Mouse (Mus musculus) embryo, embryonic 10 days (tissue): ENCODE results near the gene Pax2.
A peak's percentile ranks its signal among the peaks of the same experiment; 100 is the strongest.
"Not testable (repeated sequence)": the region's sequence is repeated elsewhere in the genome, so short reads cannot be mapped to it uniquely, and the experiment has no call there.

Experiments
- DNase-seq: peaks from one replicate; pipeline ENCODE4 v3.0.0-alpha.2; 2015; ENCODE audit warnings: low spot score

Gene Pax2

DNA sequence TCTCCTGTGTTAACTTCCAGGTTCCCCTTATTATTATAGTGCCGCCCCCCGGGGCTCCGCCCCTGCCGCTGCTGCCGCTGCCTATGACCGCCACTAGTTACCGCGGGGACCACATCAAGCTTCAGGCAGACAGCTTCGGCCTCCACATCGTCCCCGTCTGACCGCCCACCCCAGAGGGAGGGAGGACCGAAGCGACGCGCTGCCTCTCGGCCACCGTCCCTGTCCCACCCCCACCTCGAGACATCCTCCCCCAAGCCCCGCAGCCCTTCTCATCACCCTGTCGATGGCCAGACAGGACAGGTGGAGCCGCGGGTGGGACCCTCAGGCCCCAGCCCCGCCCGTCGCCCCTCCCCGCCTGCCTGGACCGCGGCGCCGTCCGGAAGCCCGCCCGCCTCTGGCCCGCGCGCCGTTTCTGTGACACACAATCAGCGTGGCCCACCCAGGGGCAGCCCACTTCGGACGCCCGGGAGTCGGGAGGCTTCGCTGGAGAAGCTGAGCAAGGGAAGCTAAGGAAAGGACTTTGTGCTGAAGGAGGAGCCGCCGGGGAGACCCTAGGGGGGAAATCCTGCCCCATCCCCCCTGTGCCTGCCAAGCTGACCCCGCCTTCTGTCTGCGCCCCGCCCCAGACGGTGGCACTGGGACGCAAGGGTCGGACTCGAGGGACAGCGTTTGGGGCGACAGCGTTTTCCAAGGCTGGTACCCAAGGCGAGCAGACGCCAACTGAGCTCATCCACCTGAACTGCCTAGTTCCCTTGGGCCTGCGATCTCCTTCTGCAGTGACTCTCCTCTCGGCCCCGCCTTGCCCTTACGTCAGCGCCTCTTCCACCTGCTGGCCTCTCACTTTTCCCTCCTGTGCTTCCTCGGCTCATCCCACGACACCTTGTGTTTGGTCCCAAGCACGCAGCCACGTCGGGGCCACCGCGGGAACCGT lies 80.4 kb downstream of the Pax2 start:
- DNase-seq: peak; percentile 65

DNA sequence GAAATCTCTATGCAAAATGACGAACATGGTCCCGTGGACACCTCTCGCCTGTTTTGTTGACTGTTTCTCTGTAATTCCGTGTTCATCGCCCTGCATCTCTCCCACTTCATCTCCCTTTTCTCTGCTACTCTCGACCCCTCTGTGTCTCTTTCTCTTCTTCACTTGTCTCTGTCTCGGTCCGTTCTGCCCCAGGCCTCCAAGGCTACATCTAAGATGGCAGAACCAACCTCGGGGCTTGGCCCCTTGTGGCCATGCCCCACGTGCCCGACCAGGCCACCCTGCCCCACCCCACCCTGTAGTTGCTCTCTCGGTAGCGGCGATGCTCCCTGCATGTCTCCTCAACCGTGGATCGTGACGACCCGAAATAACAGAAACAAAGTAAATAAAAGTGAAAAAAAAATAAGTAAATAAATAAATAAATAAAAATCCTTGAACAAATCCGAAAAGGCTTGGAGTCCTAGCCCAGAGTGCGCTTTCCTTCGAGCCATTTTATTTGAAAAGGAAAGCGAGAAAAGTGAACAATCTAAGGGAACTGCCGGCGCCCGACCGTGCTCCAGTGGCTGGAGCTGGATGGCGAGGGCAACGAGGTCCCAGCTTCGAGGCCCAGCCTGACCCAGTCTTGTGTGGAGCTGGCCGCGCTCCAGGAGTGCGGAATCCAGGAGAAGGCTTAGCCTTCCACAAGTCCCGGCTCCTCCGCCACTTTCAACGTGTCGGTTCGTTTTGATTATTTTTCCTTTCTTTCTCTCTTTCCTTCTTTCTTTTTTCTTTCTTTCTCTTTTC lies 81.8 kb downstream of the Pax2 start:
- peak; percentile 36 for DNase-seq

DNA sequence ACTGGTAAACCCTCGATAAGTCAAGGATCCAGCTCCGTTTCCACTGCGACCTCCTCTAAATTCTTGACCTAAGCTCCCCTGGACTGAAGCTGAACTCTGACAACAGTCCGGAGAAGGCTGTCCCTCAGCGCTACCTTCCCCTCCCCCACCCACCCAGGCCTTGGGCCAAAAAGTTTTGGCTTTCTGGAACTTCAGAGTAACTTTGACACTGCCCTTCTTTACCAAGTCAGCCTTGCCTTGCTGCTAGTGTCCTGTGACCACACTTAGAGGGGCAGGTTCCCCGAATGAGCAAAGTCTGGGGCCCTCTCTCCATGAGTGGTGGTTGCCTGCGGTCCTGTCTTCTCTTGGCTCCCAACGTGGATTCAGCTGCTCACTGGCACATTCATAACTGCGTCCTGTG lies 82.5 kb downstream of the Pax2 start:
- DNase-seq: no peak

DNA sequence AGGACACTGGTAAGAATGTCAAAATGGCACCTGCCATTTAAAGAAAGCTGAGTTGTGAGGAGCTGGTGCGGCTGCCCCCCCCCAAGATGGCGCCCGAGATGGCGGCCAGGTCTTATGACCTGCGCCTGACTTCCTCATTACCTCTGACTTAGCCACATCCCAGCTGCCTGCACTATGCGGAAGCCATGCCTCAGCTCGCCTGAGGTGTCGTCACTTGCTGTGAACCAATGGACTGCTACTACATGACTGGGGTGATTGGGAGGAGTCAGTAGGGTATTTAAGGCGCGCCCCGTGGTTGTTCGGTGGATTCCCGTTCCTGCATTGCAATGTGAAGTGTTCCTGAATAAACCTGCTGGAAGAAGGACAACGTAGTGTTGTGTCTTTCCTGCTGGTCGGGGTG lies 86.8 kb downstream of the Pax2 start:
- DNase-seq: not testable (repeated sequence)

DNA sequence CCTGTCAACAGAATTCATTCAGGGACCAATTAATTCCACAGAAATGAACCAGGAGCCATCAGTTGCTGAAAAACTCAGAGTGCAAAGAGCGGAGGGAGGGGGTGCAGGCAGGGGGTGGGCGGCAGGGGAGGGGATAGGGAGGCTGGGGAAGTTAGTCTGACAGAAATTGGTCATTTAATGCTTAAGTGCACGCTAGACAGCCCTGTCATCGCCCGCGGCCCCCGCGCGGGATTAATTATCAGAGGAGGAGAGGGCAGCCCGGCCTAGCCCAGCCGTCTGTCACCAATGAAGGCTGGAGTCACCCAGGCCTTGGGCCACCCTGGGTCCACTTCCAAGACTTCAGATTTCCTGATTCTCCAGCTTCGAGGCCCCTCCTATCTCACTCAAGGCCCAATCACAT lies 93.6 kb downstream of the Pax2 start:
- no peak for DNase-seq

DNA sequence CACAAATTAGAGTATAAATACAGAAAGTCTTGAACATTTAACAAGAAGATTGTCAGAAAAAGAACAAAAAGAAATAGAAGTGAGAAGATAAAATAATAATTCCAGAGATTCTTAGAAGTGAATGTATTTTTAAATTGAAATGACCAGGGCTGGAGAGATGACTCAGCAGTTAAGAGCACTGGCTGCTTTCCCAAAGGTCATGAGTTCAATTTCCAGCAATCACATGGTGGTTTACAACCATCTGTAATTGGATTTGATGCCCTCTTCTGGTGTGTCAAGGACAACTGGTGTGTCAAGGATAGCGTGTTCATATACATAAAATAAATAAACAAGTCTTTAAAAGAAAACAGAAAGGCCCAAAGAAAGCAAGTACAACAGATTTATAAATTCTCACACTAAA lies 102.8 kb downstream of the Pax2 start:
- DNase-seq: no peak

DNA sequence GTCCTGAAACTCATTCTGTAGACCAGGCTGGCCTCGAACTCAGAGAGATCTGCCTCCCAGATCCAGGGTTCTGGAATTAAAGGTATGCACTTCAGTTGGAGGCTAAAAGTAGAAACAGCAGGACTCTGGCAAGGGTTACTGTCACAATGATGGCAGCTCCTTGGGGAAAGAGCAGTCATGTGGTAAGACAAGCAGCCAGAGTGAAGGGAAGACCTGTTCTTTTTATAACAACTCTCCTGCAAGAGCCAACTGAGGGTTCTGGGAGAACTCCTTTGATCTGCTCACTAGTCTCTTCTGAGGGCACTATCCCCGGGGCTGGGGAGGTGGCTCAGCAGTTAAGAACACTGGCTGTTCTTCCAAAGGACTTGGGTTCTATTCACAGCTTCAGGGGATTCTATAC lies 112.9 kb downstream of the Pax2 start:
- no peak for DNase-seq

DNA sequence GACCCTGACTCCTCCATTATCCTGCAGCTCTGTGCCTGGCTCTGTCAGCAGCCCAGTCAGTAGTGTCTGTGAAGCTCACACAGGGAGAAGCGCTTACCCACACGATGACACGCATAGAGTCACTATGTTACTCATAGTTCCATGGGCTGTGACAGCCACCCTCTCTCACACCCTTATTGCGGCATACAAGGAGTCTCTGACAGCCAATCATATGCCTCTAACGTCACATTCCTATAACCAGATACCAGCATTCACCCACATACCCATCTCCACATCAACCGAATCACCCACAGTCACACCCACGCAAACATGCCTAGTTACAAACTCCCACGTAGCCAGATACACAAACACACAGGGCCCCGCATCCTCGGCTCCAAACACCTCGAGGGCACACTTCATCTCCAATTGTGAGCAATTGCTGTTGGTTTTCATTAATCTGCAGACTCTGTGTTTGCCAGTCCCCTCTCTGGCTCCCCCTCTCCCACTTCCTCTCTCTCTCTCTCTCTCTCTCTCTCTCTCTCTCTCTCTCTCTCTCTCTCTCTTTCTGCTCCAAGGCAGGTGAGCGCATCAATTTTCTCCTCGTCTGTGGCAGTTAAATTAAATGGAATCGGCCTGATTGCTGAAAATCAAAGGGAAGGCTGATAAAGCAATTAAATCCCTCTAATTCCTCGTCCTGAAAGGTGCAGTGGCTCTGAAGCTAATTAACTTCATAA lies 118.5 kb downstream of the Pax2 start:
- no peak for DNase-seq

DNA sequence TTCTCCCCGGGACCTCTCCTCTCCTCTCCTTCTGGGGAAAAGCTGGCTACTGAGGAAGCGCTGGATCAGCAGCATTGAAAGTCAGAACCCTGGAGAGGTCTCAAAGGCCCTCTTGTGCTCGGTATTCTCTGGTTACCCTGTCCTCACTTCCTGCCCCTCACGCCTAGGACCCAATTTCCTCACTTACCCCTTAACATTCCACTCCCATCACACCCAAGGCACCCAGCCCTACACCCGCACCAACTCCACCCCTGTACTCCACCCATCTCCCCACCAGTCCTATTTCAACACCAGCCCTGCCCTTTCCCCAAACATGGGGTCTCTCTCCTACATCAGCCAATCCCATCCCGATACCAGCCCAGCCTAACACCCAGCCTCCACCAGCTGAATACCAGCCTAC lies 119.1 kb downstream of the Pax2 start:
- no peak for DNase-seq

DNA sequence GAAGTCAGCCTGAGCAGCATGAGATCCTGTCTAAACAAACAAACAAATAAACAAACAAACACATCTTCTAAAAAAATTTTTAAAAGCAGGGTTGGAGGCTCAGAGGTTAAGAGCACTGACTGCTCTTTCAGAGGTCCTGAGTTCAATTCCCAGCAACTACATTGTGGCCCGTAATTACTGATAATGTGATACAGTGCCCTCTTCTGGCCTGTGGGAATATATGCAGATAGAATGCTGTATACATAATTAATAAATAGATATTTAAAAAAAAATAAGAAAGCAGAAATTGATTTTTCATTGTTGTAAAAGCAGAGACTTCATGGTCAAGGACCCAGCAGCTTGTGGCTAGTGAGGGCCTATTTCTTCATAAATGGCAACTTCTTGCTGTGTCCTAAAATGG lies 119.9 kb downstream of the Pax2 start:
- DNase-seq: no peak

DNA sequence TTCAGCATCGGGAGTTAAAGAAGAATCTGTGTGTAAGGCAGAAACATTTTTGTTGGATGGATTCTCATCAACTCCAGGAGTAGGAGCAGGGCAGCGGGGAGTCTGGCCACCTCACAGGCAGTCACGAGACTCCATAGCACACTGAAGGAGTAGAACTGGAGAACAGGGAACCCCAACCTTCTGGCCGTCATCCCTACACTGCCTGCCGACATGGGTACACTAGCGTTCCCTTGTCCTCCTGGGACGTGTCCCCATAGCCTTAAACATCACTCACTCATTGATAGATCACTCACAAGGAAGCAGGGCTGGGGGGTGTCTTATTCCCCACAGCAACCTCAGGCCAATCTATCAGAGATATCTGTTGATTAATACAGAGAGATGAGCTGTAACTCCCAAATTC lies 120.7 kb downstream of the Pax2 start:
- DNase-seq: no peak

DNA sequence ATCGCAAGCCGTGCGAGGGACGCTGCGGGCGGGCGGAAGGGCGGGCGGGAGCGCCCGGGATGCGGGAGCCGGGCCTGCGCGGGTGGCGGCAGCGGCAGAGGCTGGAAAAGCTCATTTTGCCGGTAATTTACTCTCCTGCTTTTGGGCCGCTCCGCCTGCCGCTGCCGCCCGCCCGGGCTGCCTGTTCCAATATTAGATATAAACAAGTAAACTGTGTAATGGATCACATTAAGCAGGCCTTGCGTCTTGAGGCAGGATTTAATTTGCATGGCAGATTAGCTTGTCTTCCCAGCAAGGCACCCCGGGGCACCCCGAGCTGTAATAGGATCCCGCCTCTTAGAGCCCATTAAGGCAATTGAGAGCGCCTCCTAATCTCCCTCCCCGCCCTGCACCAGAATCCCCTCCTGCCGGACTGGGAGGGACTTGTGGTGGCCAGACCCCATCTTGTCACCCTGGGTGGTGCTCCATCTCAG lies 126.7 kb downstream of the Pax2 start:
- peak; percentile 52 for DNase-seq

DNA sequence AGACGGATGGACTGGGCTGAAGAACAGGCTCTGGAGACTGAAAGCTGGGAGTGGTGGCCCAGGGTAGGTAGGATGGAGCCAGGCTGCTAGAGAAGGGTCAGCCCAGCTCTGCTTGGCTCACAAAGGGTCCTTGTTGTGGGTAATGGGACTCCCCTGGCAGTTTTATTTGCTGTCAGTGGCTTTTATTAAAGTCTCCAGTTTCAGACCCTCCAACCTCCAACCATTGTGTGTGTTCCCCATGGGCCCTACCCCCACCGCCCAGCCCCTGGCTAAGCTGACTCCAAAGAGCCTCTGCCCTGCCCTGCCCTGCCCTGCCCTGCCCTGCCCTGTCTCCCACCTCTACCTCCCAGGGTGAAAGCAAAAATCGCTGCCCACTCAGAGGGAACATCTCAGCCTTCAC lies 128.5 kb downstream of the Pax2 start:
- no peak for DNase-seq

DNA sequence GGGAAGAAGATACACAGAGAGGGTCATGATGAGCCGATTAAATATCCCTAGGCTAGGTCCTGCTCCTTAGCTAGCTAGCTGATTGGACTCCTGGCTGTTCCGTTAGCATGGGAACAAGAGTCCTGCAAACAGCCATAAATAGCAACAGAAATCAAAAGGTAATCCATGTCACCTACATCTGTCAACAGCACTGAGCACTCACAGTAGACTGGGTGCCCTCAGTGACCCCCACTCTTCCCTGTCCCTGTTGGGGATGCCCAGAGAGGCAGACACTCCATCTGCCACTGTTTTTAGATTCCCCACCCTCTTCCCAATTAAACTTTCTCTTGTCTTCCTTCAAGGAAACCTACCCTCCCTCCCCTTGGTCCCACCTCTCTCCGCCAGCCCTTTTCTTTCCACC lies 130.6 kb downstream of the Pax2 start:
- no peak for DNase-seq
